Mouse (Mus musculus) thymus, postnatal 14 days (tissue): ENCODE results near the gene Cyp2j5.
"Not testable (repeated sequence)": the region's sequence is repeated elsewhere in the genome, so short reads cannot be mapped to it uniquely, and the experiment has no call there.

Source experiments
- DNase-seq: peaks from one replicate; pipeline ENCODE4 v3.0.0; 2021

Gene Cyp2j5

DNA sequence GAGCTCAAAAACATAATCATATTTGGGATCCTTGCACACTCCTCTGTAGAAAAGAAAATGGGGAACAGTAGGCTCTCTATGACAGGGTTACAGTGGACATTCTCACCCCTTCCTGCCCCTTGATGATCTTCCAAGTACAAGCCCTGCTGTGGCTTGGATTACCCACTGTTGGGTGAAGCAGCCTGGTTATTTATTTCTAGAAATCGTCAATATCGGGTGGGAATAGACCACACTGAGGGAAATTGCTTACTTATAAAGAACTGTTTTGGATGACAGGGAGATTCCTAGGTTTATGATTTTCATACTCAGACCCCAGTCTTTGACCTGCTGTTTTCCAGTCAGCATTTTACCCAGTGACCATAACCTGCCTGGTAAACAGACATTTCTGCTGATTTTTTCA is at the start of gene Cyp2j5:
Gene Cyp2j5 (minus strand): TSS at position 164 of the 400 bp plus-strand sequence.
- DNase-seq: no peak

DNA sequence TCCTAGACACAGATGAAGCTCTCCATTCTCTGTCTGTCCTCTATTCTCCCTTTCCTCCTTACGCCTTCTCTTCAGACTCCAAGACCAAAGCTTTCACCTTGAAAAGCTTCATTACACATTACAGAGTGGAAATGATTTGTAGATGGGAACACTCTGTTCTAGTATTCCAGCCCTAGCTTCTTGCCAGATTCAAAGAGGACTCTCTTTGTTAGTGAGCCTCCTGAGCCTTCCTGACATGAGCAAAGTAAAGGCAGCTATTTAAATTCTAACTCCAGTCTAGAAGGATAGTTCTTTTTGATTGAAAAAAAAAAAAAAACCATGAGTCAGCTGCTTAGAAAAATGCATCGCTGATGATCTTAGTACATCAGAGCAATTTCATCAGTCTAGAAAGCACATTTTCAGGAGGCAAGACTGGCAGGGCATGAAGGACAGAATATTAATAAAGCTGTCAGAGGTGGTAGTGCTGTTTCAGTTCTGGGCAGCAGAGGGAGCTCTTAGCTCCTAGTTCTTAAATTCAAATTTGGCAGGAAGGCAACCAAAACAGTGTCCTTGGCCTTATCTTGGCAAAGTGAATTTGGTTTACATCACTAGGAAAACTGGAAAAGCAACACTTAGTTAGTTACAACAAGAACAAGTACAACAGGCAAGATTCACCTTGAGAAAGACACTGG is 41.5 kb upstream of the Cyp2j5 start:
- no peak for DNase-seq

GRCm38 (mm10) chr4:96698218-96698561 is 34.2 kb upstream of the Cyp2j5 start:
- no peak for DNase-seq

DNA sequence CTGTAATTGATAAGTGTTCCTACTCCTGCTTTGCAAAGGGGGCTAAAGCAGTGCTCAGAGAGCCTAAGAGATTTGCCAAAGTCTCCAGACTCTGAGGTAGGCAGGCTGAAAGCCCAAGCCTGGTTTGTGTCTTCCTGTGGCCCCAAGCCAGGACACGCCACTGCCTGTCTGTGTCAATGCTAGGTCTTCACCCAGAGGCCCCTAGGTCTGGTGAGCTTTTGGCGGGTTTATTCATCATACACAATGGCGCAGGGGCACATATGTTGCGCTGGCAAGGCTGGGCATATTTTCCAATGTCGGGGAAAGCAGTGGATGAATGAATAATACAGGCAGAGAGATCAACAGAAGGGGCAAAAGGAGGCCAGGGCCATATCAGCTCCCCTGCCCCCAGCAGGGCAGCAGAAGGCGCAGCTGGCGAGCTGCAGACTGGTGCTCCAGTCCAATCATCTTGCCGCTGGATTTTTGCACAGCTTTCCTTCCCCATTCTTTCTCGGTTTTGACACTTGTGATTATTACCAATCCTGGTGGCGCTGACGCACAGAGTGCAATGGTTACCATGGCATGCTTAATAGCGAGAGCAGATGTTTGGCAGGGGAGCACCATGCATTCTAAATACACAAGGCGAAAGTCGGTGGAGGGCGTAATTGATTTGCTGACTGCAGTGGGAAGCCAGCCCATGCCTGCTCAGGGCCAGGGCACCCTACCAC is 33.7 kb upstream of the Cyp2j5 start:
- DNase-seq: no peak

DNA sequence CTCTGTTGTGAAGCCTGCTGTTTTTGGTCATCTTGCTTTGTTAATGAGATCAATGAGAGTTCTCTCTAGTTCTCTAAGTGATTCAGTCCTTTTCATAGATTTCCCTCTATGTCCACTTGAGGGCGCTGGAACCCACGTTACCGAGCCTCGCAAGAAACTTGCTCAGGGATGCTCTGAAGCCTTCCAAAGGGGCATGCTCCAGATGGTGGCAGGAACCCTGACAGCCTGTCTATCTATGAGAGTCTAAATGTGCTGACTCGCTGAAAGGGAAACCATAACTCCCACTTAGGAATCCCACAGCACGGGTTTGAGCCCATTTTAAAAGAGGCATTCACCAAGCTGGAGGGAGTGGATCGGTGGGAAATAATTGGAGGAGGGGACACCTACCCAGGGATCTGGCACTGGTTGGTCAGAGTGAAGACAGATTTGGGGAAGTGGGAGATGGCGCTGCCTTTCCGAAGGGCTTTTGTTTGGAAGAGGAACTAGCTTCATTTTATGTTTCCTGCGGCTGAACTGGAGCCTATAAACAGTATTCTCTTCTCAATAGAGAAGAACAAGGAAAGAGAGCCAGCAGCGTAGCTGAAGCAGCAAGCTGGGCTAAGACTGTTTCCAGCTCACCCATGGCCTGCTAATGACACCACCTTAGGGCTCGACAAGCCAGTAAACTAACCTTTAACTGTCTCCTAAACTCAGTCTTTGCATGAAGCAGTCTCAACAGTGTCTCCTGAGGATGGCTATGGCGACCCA is 32.8 kb upstream of the Cyp2j5 start:
- DNase-seq: peak; percentile 7

DNA sequence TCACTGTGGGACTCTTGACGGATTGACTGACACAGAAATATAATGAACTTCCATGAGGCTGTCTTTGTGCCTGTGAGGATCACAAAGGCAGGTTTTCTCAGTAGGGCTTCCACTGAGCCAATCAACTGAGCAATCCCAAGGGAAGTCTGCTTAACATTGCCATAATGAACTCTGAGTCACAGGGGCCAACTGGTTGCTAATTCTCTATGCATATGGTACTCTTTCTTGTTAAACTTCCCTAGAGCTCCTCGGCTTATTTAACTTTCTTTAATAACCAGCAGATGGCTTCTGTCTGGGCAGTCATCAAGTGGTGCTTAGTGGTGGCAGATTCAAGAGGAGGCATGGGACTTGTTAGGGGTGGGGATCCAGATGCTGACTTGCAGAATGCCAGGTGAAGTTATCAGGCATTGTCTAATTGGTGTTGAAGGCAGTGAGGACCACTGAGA is 23.4 kb upstream of the Cyp2j5 start:
- no peak for DNase-seq

DNA sequence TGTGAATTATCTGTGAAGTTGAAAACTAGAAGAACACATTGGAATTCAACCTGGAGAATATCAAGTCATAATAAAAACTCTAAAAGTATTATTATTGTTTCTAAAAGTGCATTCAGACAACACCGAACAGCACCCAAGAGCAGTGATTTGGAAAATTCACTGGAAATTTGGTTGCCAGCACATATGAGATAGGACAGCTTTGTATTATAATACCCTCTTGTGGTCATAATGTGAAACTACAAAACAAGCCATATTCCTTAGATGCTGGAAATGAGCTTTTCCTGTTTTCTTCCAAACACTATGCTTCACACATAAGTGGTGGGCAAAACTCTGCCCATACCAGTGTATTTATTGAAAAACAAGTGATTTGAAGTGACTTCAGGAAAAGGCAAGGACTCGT is 19.5 kb upstream of the Cyp2j5 start:
- no peak for DNase-seq

DNA sequence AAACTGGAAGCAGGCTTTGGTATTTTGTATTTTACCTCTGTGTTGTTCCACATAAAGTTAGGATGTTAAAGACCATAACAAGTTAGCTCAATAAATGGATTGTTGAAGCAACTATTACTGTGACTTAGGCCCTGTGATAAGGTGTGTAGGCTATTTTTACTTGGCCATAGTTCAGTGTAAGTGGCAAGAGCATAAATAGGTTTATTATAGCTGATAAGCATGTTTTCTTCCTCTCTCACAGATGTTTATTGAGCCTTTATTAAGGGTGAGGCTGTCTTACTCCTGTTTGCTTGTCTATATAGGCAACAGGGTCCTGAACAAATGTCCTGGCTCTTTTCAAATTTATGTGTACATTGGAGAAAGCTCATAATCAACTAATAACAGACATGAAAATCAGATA is 17.0 kb upstream of the Cyp2j5 start:
- no peak for DNase-seq

DNA sequence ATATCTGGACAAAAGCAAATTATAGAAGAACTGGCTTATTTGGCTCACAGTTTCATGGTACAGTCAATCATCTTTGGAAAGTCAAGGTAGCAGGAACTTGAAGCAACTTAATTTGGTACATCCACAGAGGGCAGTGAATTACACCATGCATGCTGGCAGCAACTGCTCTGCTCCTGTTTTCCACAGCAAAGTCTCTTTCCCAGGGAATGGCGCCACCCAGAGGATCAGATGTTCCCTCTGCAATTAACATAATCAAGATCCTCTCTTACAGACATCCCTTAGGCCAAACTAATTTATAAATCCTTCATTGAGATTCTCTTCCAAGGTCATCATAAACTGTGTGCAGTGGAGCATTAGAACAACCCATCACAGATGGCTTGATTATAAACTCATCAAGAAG is 16.3 kb upstream of the Cyp2j5 start:
- DNase-seq: no peak

DNA sequence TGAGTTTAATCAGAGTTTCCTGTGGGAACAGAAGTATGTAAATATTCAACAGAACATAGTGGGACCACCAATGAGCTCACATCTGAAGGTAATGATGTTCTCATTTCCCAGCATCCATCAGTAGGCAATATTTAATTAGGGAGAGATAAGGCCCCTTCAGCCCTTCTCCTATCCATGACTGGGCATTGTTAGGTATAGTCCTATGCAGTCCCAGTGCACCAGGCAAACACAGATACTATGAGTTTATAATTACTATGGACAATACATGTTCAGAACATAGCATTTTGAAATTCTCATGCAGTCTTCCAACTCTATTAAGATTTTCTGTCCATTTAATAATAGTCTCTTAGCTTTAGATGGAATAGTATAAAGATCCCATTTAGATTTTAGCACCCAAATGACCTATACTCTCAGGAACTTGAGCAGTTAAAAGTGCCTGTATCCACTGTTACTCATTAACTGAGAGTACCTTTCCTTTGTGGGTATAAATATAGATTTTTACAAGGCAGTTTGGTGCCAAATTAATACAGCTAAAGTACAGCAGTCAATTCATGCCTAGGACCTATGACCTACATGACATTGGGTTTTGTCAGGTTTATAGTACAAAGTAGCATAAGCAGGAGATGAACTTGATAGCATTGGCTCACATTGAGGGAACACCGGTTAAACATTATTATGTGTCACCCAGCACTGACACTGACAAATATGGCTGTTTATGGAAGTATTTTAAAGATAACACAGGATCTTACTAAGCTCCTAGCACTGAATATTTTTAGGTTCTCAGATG is 907 bp upstream of the Cyp2j5 start:
- DNase-seq: no peak

GRCm38 (mm10) chr4:96635455-96635854 is 28.5 kb downstream of the Cyp2j5 start:
- no peak for DNase-seq

GRCm38 (mm10) chr4:96622474-96622873 is 41.5 kb downstream of the Cyp2j5 start:
- DNase-seq: no peak

GRCm38 (mm10) chr4:96591791-96592150 is 72.2 kb downstream of the Cyp2j5 start:
- no peak for DNase-seq

DNA sequence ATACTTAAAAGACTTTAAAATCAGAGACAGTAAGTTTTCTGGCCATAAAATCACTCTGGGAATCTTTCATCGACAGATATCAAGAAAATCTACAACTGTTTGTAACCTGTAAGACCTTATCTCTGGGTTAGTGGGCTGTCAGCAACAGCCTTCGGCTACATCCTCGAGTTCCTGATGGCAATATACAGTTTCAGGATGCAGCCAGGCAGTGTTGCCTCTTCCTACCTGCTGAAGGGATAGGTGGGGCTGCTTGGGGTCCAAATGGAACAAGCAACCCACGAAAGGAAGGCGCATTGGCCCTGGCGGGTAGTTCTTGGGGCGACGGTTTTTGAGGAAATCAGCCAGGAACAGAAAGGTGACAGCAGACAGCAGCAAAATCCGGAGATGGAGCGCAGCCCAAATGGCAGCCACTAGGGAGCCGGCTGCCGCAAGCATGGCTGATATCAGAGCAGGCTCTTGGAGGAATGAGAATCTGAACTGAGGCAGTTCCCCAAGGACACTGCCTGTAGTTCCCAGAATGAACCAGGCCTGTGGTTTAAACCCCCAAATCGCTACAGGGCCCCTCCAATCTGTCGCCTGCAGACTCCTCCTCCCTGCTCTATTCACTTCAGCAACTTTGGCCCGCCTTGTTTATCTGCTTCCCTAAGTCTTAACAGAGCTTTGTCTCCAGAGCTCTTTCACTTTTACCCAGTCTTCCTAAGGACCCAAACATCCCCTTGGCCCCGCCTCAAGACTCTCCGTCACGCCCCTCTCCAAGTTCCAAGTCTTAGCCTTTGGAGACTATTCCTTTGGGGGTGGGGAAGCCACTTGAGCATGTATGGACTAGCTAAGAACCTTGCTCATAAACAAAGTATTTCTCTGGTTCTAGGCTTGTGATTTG is 72.8 kb downstream of the Cyp2j5 start, which contains the start of gene Cyp2j9:
Gene Cyp2j9 (minus strand): TSS at position 668 of the 880 bp plus-strand sequence.
- DNase-seq: peak; percentile 5

DNA sequence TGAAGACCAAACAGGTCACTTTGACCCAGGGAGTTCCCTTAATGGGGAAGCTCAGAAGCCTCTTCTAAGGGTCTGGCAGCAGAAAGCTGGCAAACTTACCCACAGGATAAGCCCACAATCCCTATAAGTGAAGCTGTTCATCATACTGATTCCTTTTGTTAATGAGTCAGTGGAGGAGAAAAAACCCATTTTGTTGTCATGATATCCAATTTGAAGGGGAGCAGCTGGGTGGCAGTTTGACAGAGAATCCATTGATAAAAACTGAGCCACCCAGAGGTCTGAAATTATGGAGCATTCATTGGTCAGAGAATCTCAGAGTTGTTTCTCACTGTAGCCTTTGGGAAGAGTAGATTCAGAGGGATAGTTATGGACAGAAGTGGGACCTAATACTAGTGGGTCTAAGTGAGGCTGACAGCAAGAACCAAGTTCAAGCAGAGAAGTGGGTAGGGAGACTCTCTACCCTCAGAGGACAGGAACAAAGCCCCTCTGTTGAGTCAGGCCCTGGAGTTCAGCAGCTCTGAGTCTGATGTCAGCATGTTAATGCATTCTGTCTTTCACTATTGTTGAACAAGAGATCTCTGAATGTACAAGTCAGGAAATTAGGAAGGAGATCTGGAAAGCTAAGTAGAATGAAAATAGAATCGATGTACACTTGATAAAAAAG is 82.4 kb downstream of the Cyp2j5 start:
- DNase-seq: no peak

GRCm38 (mm10) chr4:96580351-96580750 is 83.6 kb downstream of the Cyp2j5 start:
- DNase-seq: not testable (repeated sequence)
